Mouse (Mus musculus) lung, embryonic 14.5 days (tissue): Measurements from ENCODE around the gene Arsg. TPM values are rescaled to one million over a fixed set of nuclear protein-coding genes. Genes with fewer than 3 reads are reported as not detected.

Experiments
- ATAC-seq: fragments of 200-750 bp; cut with Nextera tagmentation; 2 replicates; pipeline ENCODE4 v1.8.0; 2017; ENCODE audit warnings: mild to moderate bottlenecking, moderate TSS enrichment, moderate library complexity; ENCODE audit not compliant: insufficient read depth
- DNase-seq: peaks from one replicate; pipeline ENCODE4 v3.0.0-alpha.2; 2015
- H3K27ac ChIP-seq: fragments of 300-500 bp; sonication (generic); 2 replicates; pipeline ENCODE4 v1.5.1; 2014; ENCODE audit warnings: low read depth, mild to moderate bottlenecking, moderate library complexity
- H3K27me3 ChIP-seq: fragments of 300-500 bp; sonication (generic); 2 replicates; pipeline ENCODE4 v1.6.1; 2014; ENCODE audit warnings: low read length, control low read depth; ENCODE audit not compliant: insufficient read depth
- H3K36me3 ChIP-seq: fragments of 300-500 bp; sonication (generic); 2 replicates; pipeline ENCODE4 v1.6.1; 2014; ENCODE audit warnings: control low read depth; ENCODE audit not compliant: insufficient read depth
- H3K4me1 ChIP-seq: fragments of 300-500 bp; sonication (generic); 2 replicates; pipeline ENCODE4 v1.6.1; 2014; ENCODE audit warnings: antibody characterized with exemption, control low read depth; ENCODE audit not compliant: insufficient read depth
- H3K4me2 ChIP-seq: fragments of 300-500 bp; sonication (generic); 2 replicates; pipeline ENCODE4 v1.6.1; 2014; ENCODE audit warnings: mild to moderate bottlenecking
- H3K4me3 ChIP-seq: fragments of 300-500 bp; sonication (generic); 2 replicates; pipeline ENCODE4 v1.5.1; 2014; ENCODE audit warnings: low read depth, low read length
- H3K9ac ChIP-seq: fragments of 300-500 bp; sonication (generic); 2 replicates; pipeline ENCODE4 v1.6.1; 2014
- H3K9me3 ChIP-seq: fragments of 300-500 bp; sonication (generic); 2 replicates; pipeline ENCODE4 v1.6.1; 2016; ENCODE audit warnings: low read depth, low read length, control low read depth
- CTCF ChIP-seq: IDR thresholded peaks from 2 replicates; pipeline ENCODE4 v1.5.1; 2016; ENCODE audit warnings: antibody characterized with exemption, low read depth
- WGBS: fragments of 180-500 bp; shearing (Covaris S2); extraction: QIAGEN DNeasy Blood & Tissue Kit; methylation state at CpG from one replicate; pipeline ENCODE4 v1.1.7; 2014; 5-methylcytosine and 5-hydroxymethylcytosine counted together
- polyA plus RNA-seq: library from polyadenylated mRNA; unstranded; fragments of >200 nt; fragmentation: Nextera tagmentation; extraction: Ambion mirVana; gene quantifications from 2 replicates; pipeline ENCODE4 v1.2.1, GENCODE M21; 2014

The Arsg gene
- polyA plus RNA-seq, 1 experiment from 2014 or later, result 5.3 TPM

- Histone ChIP-seq H3K9me3 (no peaks in the 10 kb centered on the region), H3K36me3 (peaks cover 36% of the 10 kb centered on the region), H3K4me2 (peak overlapping the region; percentile 87), H3K27ac (peak overlapping the region; percentile 69; the same call in 1 of the 2 replicates), H3K4me3 (peak overlapping the region; percentile 56), H3K9ac (peak overlapping the region; percentile 65; the same call in 1 of the 2 replicates), H3K27me3 (no peaks in the 10 kb centered on the region), H3K4me1 (no peaks in the 10 kb centered on the region)
- TF ChIP-seq CTCF, result no peak
- ATAC-seq (peak; percentile 64), DNase-seq (peak; percentile 39)
- WGBS, result 15% methylated on average over 5 of the region's 5 CpGs
Measured at GRCm38 (mm10) chr11:109439209-109439608, 34.0 kb upstream of the Arsg start.

DNA sequence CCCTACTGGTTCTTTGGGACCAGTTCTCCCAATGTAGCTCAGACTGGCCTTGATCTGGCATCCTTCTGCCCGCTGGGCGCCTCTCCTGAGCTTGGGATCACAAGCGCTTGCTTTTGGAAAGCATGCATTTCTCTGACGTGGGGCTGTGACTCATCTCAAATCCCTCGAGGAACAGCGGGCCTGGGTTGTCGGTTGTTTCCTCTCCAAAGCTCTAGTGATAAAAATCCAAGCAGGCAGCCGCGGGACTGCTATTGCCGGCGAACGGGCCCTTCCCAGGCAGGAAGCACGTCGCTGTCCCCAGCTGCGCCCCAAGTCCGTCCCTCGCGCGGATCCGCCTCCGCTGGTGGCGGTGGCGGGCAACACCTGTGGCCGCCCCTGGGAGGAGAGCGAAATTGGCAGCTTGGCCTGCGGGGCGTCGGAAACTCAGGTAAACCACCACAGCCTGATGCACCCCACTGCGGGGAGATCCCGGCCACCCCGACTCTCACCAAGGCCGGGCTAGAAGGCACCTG, 33.3 kb upstream of the Arsg start:
- H3K4me2 ChIP-seq, result peak overlapping the region; percentile 87
- peak; percentile 71 for ATAC-seq
- no peaks in the 10 kb centered on the region for H3K9me3 ChIP-seq
- no peak for TF ChIP-seq CTCF
- peak overlapping the region; percentile 69 for H3K27ac ChIP-seq
- WGBS, result 1% methylated on average over 32 of the region's 32 CpGs
- no peaks in the 10 kb centered on the region for H3K4me1 ChIP-seq
- H3K9ac ChIP-seq, result peak overlapping the region; percentile 65
- H3K36me3 ChIP-seq, result peaks cover 29% of the 10 kb centered on the region
- H3K27me3 ChIP-seq, result no peaks in the 10 kb centered on the region
- peak; percentile 86 for DNase-seq
- peak overlapping the region; percentile 56 for H3K4me3 ChIP-seq

DNA sequence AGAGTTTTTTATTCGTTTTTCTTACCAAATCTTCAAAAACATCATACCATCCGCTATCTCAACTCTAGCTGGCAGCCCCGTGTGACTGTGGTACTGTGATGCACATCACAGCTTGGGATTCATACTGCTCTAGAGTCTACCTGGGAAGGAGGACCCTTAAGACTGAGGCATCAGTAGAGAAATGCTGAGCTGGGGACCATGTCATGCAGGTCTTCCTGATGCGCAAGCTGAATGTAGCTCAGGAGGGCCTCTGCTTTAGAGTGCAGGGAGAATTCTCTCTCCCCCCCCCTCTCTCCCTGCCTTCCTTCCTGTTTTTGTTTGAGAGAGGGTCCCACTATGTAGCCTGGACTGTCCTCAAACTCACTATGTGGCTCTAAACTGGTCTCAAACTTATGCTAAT, 32.5 kb upstream of the Arsg start:
- 60% methylated on average over 4 of the region's 4 CpGs for WGBS
- H3K4me2 ChIP-seq, result peak overlapping the region; percentile 87
- no peak for TF ChIP-seq CTCF
- peak overlapping the region; percentile 56 for H3K4me3 ChIP-seq
- no peaks in the 10 kb centered on the region for H3K4me1 ChIP-seq
- DNase-seq, result no peak
- no peak overlapping the region for H3K27ac ChIP-seq
- H3K9me3 ChIP-seq, result no peaks in the 10 kb centered on the region
- no peaks in the 10 kb centered on the region for H3K27me3 ChIP-seq
- H3K36me3 ChIP-seq, result peaks cover 22% of the 10 kb centered on the region
- H3K9ac ChIP-seq, result peak overlapping the region; percentile 65; the same call in 1 of the 2 replicates
- ATAC-seq, result no peak

DNA sequence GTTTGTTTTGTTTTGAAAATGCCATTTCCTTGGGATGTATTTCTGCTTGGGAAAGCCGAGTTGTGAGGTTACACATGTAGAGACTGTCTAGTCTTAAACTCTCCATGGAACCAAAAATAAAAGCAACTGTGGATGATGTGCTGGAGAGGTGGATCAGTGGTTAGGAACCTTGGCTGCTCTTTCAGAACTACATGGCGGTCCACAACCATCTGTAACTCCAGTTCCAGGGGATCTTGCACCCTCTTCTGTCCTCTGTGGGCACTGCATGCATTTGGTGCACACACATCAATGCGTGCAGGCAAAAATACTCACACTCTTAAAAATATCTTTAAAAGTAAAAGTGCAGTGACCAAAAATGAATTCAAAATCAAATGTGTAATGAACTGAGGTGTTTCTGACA, 32.1 kb upstream of the Arsg start:
- Histone ChIP-seq H3K27me3 (no peaks in the 10 kb centered on the region), H3K4me1 (no peaks in the 10 kb centered on the region), H3K9ac (no peak overlapping the region), H3K36me3 (peaks cover 17% of the 10 kb centered on the region), H3K9me3 (no peaks in the 10 kb centered on the region), H3K4me2 (0 out of 2 replicates have a peak overlapping the region, but pooled peaks have one; percentile 87), H3K4me3 (no peak overlapping the region), H3K27ac (no peak overlapping the region)
- peak; percentile 74 for TF ChIP-seq CTCF
- no peak for ATAC-seq
- peak; percentile 72 for DNase-seq
- WGBS, result 57% methylated on average over 3 of the region's 3 CpGs

GRCm38 (mm10) chr11:109442166-109442730, 30.9 kb upstream of the Arsg start:
- no peaks in the 10 kb centered on the region for H3K27me3 ChIP-seq
- no peak overlapping the region for H3K4me2 ChIP-seq
- no peak for TF ChIP-seq CTCF
- H3K9me3 ChIP-seq, result no peaks in the 10 kb centered on the region
- no peak for DNase-seq
- no peak overlapping the region for H3K4me3 ChIP-seq
- H3K9ac ChIP-seq, result no peak overlapping the region
- 25% methylated on average over 5 of the region's 5 CpGs for WGBS
- H3K4me1 ChIP-seq, result no peaks in the 10 kb centered on the region
- no peak for ATAC-seq
- H3K27ac ChIP-seq, result no peak overlapping the region
- H3K36me3 ChIP-seq, result peaks cover 6% of the 10 kb centered on the region; the same call in 1 of the 2 replicates

DNA sequence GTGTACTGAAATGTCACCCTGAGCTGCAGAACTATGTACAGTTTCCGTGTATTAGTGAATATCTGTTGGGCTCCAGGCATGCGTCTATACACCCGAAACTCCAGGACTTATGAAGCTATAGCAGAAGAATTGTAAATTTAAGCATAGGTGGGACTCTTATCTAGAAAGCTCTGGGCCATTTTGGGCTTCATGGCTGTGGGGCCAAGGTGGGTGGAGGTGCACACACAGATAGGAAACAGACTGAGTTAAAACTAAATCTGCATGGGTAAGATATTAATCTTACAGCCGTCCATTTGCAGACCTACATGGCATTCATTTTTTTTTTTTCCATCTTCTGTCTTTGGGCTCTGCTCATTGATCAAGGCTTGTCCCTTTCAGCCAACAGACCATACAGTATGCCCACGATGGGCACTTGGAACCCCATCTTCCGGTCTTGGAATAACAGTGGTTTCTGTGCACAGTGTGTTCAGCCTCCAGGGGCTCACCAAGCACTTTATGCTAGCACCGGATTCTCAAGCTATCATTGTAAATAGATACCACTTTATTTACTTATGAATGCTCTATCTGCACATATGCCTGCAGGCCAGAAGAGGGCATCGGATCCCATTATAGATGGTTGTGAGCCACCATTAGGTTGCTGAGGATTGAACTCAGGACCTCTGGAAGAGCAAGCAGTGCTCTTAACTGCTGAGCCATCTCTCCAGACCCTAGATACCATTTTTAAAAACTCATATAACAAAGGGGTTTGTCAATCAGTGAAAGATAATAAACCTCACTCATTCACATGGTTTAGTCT, 29.5 kb upstream of the Arsg start:
- ATAC-seq (no peak), DNase-seq (no peak)
- Histone ChIP-seq H3K4me1 (no peaks in the 10 kb centered on the region), H3K9me3 (no peaks in the 10 kb centered on the region), H3K4me2 (no peak overlapping the region), H3K4me3 (no peak overlapping the region), H3K9ac (no peak overlapping the region), H3K27me3 (no peaks in the 10 kb centered on the region), H3K27ac (no peak overlapping the region), H3K36me3 (no peaks in the 10 kb centered on the region)
- 86% methylated on average over 8 of the region's 8 CpGs for WGBS
- TF ChIP-seq CTCF, result peak; percentile 17; the same call in 1 of the 2 replicates

GRCm38 (mm10) chr11:109444600-109444999, 28.6 kb upstream of the Arsg start:
- peak; percentile 68 for DNase-seq
- TF ChIP-seq CTCF, result peak; percentile 68
- 59% methylated on average over 7 of the region's 7 CpGs for WGBS

More at GRCm38 (mm10) chr11:109444600-109444999, 28.6 kb upstream of the Arsg start:
- Histone ChIP-seq H3K9me3 (no peaks in the 10 kb centered on the region), H3K27me3 (no peaks in the 10 kb centered on the region), H3K36me3 (no peaks in the 10 kb centered on the region), H3K4me3 (no peak overlapping the region), H3K9ac (no peak overlapping the region), H3K4me2 (no peak overlapping the region), H3K27ac (no peak overlapping the region), H3K4me1 (no peaks in the 10 kb centered on the region)
- ATAC-seq, result no peak
